Mouse (Mus musculus): ENCODE measurements at regions not wholly inside any gene's neighbourhood (a gene's known extent, or its start where the extent isn't known, plus 50 kb on each side); places are given as distances from the start of the nearest gene placed in this dataset.
"Not testable (repeated sequence)": the region's sequence is repeated elsewhere in the genome, so short reads cannot be mapped to it uniquely, and the experiment has no call there.

DNA sequence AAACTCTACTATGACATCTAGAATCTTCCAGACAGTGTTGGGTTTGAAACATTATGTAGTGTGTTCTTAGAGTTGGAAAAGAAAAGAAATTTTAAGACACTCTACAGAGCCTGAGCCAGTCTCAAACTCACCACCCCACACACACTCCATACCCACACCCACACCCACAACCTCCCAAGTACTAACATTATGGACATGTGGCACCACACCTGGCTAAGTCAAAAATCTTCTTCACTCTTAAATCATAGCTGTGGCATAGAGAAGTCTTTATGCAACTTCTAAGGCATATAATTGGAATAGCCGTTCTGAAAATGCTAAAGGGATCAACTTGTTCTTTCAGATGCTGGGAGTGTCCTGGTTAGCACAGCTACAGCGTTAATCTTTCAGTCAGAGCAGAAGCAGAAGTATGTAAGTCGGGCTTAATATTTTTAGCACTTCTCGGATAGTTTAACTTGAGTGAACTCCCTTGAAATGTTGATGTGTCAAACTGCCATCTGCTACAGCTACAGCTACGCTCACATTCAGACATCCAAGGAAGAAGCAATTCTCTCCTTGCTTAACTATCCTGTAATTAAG, 68.6 kb upstream of the Creb1 start:
- no peak for DNase-seq (ENCODE audit: low spot score in 2 of 2)

DNA sequence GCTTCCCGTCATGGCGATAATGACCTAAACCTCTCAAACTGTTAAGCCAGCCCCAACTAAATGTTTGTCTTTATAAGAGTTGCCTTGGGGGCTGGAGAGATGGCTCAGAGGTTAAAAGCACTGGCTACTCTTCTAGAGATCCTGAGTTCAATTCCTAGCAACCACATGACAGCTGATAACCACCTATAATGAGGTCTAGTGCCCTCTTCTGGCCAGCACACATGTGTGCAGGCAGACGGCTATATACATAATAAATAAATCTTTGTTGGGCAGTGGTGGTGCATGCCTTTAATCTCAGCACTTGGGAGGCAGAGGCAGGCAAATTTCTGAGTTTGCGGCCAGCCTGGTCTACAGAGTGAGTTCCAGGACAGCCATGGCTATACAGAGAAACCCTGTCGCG, 70.8 kb upstream of the Creb1 start:
- not testable (repeated sequence) for DNase-seq (ENCODE audit: low spot score in 2 of 2)

GRCm38 (mm10) chr1:64457872-64458271, 74.6 kb upstream of the Creb1 start:
- DNase-seq (ENCODE audit: low spot score in 2 of 2): no peak

DNA sequence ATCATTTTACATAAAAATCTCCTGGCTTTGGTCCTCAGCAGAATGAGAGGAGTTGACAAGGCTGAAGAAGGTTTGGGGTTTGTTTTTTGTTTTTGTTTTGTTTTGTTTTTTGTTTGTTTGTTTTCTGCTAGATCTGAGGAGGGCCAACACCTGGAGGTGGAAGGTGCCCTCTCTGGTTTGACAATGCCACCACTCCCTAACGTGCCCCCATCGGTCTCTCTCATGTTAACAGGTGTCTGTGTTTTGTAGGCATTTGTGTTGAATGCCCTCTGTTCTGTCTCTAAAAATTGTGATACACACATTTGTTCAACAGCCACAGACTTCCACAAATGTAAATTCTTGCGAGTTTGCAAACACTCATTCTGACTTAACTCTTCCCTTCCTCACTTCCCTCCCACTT, 83.3 kb upstream of the Creb1 start:
- DNase-seq (ENCODE audit: low spot score in 2 of 2): no peak

DNA sequence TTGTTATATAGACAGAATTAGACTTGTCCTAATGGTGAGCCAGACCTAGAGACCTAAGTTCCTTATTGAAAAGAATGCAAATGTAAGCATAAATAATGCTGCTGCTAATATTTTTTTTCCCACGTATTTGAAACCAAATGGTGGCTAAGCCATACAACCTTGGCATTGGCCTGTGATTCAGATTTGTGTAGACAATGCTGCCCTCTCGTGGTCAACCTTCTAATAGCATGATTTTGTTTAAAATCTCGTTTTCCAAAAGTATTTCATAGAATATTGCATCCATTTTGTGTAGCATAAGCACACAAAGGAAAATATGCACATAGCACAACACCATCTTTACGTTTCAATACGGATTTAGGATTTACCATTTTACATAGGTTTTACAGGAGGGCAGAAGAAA, 84.4 kb upstream of the Creb1 start:
- peak; percentile 18 to 66 for DNase-seq (ENCODE audit: low spot score in 2 of 2)

DNA sequence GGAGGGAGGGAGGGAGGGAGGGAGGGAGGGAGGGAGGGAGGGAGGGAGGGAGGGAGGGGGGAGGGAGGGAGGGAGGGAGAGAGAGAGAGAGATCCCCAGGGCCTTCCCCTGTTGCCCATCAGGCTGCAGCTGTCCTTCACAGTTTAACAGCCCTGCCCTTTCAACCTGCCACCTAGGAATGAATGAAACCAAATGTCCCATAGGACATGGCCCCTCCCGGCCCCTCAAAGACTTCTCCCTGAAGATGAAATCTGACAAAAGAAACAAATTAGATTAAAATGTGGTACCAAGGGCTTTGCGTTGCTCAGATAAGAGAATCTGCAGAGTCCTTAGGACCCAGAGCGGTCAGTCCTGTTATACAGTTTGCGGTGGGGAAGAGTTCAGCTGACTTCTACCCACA, 86.0 kb upstream of the Creb1 start:
- no peak for DNase-seq (ENCODE audit: low spot score in 2 of 2)

GRCm38 (mm10) chr1:64445919-64446318, 86.5 kb upstream of the Creb1 start:
- DNase-seq (ENCODE audit: low spot score in 2 of 2): peak; percentile 11 to 69

GRCm38 (mm10) chr1:64443436-64443835, 89.0 kb upstream of the Creb1 start:
- no peak for DNase-seq (ENCODE audit: low spot score in 2 of 2)

- DNase-seq (ENCODE audit: low spot score in 2 of 2): no peak
These were observed 90.1 kb upstream of the Creb1 start for GRCm38 (mm10) chr1:64442179-64442874.

DNA sequence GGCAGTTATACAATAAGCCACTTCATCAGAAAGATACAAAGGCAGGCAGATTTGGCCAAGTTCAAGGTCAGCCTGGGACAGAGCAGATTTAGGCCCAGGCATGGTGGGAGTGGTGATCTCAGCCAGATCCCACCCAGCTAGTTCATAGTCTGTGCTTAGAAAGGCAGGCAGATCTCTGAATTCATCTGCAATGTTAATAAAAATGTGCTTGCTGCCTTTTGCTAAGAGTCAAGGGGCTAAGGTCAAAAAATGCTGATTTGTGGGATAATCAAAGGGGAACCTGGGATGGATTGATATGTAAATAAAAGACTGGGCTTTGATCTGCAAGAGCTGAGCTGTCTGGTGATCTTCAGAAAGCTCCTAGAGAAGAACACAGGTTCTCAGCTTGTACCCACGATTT, 109.2 kb upstream of the Creb1 start:
- DNase-seq (ENCODE audit: low spot score in 2 of 2): no peak

DNA sequence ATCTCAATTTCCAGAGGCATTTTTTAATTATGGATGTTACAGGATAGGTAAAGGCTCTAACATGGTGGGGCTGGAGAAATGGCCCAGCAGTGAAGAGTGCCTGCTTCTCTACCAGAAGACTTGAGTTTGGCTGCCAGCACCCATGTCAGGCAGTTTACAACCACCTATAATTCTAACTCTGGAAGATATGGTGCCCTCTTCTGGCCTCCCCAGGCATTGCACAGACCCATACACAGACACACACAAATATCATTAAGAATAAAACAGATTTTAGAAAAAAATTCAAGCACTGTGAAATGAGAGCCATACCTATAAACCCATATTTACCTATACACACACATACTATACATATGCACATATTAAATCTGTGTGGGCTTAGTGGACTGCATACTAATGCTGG, 113.9 kb upstream of the Creb1 start:
- DNase-seq (ENCODE audit: low spot score in 2 of 2): no peak

DNA sequence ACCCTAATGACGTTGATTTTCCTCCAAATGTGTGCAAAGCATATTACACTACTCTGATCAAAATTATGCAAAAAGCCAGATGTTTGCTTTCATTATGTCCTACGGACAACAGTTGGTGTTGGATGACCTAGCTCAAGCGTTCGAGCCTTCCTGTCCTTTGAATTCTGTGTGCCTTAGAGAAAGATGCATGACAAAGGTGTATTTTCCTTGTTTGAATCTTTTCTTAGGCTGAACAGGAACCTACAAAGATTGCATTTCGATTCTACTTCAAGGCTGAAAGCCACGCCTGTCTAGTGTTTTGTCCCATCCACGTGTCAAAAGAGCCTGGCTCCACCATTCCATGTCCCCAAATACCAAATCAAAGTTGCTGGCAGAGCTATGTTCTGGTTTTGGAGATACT, 116.5 kb upstream of the Creb1 start:
- DNase-seq (ENCODE audit: low spot score in 2 of 2): no peak

GRCm38 (mm10) chr1:64413181-64413560, 119.3 kb upstream of the Creb1 start:
- DNase-seq (ENCODE audit: low spot score in 2 of 2): no peak

DNA sequence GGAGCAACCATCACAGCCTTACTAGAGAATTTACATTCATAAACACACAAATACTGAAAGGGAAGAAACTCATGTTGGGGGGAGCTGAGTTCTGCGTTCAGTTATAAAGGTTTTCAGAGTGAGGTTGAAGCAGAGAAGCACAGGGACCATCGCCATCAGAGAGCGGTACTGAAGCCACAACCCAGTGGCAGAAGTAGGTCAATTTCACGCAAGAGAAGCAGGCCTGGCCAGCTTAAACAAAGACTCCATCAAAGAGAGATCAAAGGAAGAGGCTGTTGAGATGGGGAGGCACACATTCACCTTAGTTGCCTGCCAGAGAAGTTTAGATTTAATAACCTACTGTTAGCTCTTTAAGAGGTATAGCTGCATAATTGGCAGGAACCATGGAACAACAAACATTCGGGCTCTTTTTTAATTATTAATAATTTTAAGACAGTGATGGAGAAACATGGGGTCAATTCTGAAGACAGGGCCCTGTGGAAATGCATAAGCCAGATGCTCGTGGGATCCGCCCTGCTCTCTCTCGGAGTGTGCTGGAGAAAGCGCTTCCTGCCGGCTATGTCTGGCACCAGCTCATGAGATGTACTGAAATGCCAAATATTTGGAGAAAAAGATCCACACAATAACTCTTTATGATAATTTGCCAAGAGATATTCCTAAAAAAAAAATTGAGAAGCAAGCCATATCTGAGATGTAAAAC, 119.8 kb upstream of the Creb1 start:
- no peak for DNase-seq (ENCODE audit: low spot score in 2 of 2)

GRCm38 (mm10) chr1:64411851-64412480, 120.5 kb upstream of the Creb1 start:
- no peak for DNase-seq (ENCODE audit: low spot score in 2 of 2)

- DNase-seq (ENCODE audit: low spot score in 2 of 2): no peak
These were observed 123.5 kb upstream of the Creb1 start for GRCm38 (mm10) chr1:64408807-64409582.

DNA sequence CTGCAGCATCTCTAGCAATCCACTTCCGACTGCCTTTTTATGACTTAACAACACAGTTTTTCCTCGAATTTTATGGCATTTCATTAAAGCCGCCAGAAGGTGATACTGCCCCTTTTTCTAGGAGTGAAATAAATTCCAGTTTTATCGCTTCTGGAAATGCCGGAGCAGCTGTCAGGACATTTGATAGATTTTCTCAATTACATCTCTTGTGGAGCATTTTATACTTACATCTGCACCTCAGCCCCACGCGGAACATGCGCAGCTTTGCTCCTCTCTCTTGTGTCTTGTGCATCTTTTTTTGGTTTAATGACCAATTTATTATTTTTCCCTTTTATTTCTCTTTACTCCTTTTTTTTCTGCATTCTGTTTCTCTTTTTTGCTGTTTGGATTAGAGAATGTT, 140.9 kb upstream of the Creb1 start:
- no peak for DNase-seq (ENCODE audit: low spot score in 2 of 2)

DNA sequence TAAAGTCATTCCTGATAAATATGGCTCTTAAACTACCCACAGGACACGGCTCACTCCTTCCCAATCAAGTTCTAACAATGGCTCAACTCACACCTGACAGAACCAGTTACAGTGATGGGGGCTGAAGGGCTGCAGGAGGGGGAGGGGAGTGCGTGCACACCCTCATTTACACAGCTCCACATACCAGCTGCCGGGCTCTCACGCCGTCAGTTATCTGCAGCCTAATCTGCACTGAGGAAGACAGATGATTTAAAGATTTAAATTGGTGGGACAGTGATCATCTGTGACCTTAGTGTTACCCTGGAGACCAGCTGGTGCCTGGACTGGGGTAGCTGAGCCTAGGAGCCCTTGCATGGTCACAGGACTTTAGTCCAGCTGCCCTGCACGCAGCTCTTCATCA, 151.2 kb upstream of the Creb1 start:
- no peak for DNase-seq (ENCODE audit: low spot score in 2 of 2)

DNA sequence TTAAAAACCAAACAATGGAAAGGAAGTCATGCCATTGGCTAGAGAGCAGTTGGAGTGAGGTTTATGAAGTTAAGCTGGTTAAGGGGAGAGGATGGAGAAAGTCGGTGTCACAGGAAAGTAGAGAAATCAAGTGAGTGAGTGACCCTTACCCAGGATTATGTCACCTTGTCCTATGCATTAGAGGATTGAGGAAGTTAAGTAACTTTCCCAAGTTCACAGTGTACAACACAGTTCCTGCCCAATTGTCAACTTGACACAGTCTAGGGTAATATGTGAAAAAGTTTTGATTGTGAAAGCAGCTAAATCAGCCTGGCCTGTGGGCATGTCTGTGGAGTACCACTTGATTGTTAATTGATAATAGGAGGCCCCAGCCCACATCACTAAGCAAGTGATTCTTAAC, 156.0 kb upstream of the Creb1 start:
- not testable (repeated sequence) for DNase-seq (ENCODE audit: low spot score in 2 of 2)

DNA sequence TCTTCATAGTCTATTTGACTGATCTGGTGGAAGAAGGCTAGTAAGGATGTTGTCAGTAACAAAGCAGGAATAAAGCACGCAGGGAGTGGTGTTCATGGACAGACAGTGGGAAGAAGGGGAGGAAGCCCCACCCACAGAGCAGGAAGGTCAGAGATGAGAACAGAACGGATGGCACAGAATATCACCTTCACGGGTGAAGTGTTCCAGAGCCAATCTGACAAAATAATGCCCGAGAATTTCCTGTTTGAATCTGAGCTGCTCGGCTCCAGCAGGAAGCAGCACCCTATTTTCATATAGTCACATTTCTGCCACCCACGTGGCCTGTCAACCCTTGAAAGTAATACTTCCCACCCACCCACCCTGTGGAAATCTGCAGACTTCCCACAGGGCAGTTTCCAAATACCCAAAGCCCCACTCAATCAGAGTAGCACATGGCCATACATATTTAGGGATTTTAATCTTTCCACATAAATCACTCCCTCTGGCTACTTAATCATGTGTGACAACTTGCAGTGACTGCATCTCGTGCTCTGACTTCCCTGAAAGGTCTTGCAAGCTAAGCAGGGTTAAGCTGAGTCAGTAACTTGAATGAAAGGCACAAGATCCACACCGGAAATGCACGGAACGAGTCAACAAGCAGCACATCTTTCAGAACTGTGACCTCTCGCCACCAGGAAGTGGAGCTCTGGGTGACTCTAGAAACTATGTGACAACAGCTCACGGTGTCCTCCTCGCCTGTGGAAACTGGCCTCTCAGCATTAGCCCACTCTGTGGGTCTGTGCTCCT, 158.0 kb upstream of the Creb1 start:
- DNase-seq (ENCODE audit: low spot score in 2 of 2): no peak

DNA sequence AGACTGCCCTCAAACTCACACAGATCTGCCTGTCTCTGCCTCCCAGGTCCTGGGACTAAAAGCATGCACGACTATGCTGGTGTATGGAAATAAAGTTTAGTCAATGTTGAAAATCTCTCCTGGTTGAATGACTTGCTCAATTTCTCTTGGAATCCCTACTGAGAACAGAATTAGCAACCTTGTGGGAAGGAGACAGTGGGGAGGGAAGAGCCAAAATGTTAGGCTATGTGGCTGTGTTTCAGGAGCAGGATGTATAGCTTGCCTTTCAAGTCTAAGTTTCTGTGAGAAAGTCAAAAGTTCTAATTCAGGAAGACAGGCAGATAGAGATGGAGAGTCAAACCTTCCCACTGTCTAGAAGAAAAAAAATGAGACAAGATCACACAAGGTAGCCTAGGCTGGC, 168.3 kb upstream of the Creb1 start:
- DNase-seq (ENCODE audit: low spot score in 2 of 2): no peak

All from spleen, postnatal 10 days (tissue).